Mouse (Mus musculus): ENCODE results near the gene Cplx1. TPM values are rescaled to one million over a fixed set of nuclear protein-coding genes. Genes with fewer than 3 reads are reported as not detected.
A peak's percentile ranks its signal among the peaks of the same experiment; 100 is the strongest.

Cplx1 gene
- total RNA-seq (2021): 1 to 10 TPM; 1.8 to 3.4 TPM
- long read RNA-seq, experiment 1, partial matches to known transcripts: 0 of 2 reads
- long read RNA-seq, experiment 1, other reads (novel, unspliced or antisense): 0 of 2 reads
- long read RNA-seq, experiment 2, partial matches to known transcripts: 0 of 1 reads
- long read RNA-seq, experiment 2, other reads (novel, unspliced or antisense): 1 of 1 reads

DNA sequence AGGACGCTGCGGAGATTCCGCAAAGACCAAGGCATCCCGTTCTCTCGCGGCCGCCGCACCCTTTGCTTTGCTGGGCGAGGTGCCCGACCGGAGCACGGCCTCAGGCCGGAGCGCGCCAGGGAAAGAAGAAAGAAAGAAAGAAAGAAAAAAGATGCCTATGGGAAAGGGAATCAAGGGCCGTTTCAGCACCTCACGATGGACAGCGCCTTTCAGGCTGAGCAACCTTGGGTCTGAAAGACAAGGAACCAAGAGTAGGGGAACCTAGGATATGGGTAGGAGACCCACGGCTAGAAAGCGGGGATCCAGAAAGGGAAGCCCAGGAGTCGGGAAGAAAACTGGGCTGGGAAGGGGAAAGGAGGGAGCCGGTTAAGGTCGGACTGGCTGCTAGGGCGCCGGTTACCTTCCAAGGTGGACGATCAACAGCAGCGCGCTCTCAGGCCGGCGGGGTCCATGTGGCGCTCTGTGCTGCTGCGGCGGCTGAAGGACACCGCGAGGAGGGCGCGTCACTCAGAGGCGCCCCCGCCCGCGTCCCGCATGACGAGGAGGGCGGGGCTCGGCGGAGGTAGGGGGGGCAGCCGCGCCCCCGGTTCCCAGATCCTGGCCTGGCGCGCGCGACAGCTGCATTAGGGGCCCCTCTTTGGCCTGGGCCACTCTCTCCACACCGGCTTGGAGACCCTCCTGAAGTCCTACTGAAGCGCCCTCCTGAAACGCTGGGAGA is at the start of gene Cplx1:
Gene Cplx1 (minus strand): TSS at position 536 of the 718 bp plus-strand sequence.
- DNase-seq (ENCODE audit: low spot score in 2 of 2): peak; percentile 48 to 66

DNA sequence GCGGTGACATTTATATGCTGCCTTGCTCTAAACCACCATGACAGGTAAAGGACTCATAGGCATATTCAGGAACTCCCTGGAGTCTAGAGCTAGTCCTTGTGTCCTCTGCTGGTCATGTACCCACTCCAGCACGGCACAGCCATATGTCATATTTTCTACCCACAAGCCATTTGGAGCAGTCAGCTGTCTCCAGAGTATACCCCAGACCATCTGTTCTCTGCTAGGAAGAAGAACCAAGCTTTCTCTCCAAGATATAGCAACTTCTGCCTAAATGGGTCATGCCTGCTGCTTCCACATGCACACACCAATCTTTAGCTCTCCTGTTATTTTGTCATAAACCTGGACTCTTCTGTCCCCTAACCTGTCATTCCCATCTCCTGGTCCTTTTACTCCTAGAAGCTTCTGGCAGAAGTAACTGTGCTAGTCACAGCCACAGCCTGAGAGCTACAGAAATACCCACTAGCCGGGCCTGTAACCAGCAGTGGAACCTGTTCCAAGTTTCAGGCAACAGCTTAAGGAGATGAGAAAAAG is 31.6 kb upstream of the Cplx1 start:
- DNase-seq (ENCODE audit: low spot score in 2 of 2): no peak

DNA sequence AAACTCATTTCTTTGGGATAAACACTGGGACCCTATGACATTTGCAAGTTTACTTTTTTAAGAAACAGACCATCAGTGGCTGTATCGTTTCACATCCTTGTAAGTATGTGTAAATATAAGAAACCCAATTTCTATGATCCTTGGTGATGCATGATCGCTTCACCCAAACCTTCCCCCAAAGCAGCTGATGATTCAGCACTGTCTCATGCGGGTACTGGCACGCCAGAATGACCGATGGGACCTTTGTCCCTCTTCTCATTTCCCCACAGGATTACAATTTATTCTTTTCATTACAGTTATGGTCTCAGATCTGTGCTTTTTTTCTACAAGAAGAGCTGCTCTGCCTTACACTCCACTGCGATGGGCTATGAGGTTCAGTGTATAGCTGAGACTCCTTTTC is 23.2 kb upstream of the Cplx1 start:
- no peak for DNase-seq (ENCODE audit: low spot score in 2 of 2)

DNA sequence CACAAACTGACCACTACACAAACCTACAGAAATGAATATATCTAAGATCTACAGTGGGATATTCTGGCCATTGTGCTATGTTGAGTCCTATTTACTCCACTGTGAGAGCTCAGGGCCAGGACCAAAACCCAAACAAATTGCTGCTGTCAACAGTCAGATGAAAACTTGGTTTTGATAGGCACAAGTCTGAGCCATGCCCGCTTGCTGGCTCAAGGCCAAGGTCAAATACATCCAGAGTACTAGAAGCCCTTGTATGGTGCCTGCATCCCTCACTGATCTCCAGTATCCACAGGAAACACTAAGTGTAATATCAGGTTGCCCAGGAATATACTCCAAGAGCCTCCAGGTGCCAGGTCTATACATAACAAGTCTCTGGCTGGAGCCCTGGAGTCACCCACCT is 21.2 kb upstream of the Cplx1 start:
- peak in 1 of 2 experiments; percentile 34 for DNase-seq (ENCODE audit: low spot score in 2 of 2)

- no peak for DNase-seq (ENCODE audit: low spot score in 2 of 2)
Measured at GRCm38 (mm10) chr5:108567104-108567503, 17.3 kb upstream of the Cplx1 start.

DNA sequence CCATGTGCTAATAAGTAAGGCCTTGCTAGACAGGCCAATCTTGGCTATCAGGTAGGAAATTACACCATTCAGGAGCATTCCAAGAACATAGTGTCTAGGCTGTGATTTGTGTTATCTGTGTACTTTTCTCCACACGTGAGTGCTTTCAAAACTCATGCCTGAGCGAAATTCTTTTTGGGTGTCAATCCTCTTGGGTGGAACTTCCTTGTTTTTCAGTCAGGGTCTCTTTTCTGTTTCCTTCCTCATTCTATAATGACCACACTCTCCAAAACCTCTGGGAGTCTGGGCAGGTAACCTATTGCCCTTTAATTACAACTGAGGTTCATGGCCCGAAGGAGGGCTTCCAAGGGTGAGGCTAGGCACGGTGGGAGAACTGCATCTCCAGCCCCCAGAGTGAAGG is 16.7 kb upstream of the Cplx1 start:
- DNase-seq (ENCODE audit: low spot score in 2 of 2): no peak

- no peak for DNase-seq (ENCODE audit: low spot score in 2 of 2)
Measured at GRCm38 (mm10) chr5:108565381-108565780, 15.6 kb upstream of the Cplx1 start.

GRCm38 (mm10) chr5:108564346-108564745 is 14.5 kb upstream of the Cplx1 start:
- no peak for DNase-seq (ENCODE audit: low spot score in 2 of 2)

DNA sequence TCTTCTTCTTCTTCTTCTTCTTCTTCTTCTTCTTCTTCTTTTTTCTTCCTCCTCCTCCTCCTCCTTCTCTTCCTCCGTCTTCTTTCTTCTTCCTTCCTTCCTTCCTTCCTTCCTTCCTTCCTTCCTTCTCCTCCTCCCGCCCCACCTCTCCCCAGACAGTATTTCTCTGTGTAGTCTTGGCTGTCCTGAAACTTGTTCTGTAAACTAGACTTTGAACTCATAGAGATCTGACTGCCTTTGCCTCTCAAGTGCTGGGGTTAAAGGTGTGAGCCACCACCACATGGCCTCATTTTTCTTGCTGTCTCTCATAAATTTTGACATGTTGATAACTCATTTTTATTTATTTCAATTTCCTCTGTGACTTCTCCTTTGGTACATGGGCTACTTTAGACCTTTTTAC is 12.7 kb upstream of the Cplx1 start:
- no peak for DNase-seq (ENCODE audit: low spot score in 2 of 2)

- no peak for DNase-seq (ENCODE audit: low spot score in 2 of 2)
Measured at GRCm38 (mm10) chr5:108556986-108557385, 7.2 kb upstream of the Cplx1 start.

- no peak for DNase-seq (ENCODE audit: low spot score in 2 of 2)
Measured at GRCm38 (mm10) chr5:108554041-108554440, 4.2 kb upstream of the Cplx1 start.

DNA sequence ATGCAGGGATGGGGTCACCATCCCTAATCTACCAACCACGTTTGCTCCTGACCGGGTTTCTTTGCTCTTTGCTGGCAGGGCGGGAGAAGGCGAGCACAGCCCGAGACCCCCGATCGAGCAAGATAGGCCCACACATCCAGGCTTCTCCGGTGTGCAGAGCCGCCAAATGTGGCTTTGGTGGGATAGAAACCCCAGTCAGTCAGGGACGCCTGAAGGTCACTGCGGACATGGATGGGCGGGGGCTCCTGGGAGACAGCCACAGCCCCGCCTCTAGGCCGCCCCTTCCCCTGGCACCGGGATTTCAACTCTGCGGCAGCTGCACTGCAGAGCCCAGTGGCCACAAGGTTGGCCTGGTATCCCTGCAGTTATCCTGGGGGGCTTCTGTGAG is 377 bp upstream of the Cplx1 start:
- no peak for DNase-seq (ENCODE audit: low spot score in 2 of 2)

DNA sequence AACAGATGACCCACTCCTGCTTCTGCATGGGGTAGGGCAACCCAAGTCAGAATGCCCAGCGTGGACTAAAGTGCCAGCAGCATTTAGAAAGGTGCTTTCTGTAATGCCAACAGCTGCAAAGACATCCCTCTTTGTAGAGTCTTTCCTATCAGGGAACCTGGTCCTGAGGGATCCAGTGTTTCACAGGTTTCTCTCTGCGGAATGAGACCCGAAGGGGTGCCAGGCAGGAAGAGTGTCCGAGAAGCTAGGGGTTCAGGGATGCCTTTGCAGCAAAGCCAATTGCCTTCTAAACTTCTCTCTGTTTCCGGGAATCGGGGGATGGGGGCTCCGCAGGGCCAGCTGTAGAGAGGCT is 711 bp downstream of the Cplx1 start:
- no peak for DNase-seq (ENCODE audit: low spot score in 2 of 2)

- no peak for DNase-seq (ENCODE audit: low spot score in 2 of 2)
Measured at GRCm38 (mm10) chr5:108547636-108548035, 2.2 kb downstream of the Cplx1 start.

GRCm38 (mm10) chr5:108543516-108544291 is 6.1 kb downstream of the Cplx1 start:
- DNase-seq (ENCODE audit: low spot score in 2 of 2): no peak

DNA sequence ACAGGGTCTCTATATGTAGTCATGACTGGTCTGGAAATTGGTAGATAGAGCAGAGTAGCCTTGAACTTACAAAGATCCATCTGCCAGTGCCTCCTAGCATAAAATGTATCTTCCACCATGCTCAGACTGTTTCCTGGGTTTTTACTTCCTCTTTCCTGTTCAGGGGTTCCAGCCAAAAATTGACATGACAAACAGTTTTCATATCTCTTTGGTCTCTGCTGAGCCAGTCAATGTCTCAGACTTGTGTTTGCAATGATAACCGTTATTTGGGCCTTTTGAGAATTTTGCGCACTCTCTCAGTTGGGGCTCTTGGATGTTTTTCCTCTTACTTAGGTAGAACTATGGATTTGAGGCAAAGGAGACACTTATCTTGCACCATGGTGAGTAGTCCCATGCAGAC is 15.6 kb downstream of the Cplx1 start:
- DNase-seq (ENCODE audit: low spot score in 2 of 2): no peak

DNA sequence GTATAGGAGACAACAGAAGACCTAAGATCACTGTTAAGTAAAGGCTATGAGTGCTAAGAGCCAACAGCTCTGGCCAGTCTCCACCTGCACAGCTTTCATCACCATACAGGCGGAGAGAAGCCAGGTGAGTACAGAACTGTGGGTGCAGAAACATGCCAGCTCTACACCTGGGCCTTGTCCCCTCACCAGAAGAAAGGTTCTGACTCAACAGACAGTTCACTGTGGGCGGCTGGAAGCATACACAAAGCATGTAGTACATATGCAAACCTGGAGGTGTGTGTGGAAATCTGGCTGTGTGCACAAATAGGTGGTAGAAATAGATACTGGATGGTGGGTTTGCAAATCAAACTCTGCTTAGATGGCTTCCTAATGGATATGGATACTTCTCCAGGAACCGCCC is 27.2 kb downstream of the Cplx1 start:
- DNase-seq (ENCODE audit: low spot score in 2 of 2): no peak

DNA sequence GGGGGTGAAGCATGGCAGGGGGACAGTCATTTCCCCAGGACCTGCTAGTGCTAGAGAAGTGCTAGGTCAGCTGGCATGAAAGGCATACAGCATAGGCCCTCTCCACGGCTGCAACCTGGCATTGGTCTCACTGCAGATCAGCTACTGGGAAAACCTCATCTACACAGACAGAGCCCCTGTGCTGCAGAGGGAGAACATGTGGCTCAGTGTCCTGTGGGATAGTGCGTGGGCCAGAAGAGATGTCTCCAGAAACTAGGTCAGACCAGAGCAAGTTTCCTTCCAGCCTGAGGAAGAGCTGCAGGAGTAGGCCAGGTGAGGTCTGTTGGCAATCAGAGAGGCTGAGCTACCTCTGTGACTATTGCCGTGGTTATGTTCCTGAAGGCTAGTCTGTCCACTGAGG is 27.9 kb downstream of the Cplx1 start:
- DNase-seq (ENCODE audit: low spot score in 2 of 2): no peak

DNA sequence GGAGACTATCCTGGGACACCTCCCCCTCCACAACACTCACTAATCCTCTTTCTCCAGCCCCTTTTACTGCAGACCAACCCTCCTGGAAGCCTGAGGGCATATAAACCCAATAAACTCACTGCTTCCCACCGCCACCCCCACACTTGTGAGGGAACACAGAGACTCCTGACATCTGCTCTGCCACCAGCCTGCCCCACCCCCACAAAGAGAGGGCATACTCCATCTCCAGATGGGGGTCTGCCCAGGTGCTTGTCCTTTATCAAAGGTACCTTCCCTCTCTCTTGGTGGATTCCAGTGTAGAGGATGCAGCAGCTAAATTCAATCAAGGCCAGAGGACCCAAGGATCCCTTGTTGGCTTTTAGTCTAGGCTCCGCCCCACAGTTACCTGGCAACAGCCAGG is 28.8 kb downstream of the Cplx1 start:
- DNase-seq (ENCODE audit: low spot score in 2 of 2): no peak

DNA sequence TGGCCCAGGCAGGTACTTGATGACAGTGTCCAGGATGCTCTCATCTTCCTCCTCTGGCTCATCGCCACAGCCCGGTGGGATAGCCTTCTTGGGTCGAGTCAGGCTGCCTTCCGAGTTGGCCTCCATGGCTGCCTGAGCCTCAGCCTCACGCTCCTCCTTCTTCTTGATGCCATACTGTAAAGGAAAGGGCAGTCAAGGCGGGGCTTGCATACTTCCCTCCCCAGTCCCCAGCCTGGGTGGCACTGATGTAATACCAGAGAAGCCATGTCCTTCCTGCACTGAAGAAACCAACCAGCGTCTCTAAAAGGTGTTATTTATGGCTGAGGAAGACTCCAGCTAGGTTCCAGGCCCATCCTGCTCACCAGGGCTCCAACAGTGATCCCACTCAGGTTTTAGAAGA is 29.7 kb downstream of the Cplx1 start:
- no peak for DNase-seq (ENCODE audit: low spot score in 2 of 2)

DNA sequence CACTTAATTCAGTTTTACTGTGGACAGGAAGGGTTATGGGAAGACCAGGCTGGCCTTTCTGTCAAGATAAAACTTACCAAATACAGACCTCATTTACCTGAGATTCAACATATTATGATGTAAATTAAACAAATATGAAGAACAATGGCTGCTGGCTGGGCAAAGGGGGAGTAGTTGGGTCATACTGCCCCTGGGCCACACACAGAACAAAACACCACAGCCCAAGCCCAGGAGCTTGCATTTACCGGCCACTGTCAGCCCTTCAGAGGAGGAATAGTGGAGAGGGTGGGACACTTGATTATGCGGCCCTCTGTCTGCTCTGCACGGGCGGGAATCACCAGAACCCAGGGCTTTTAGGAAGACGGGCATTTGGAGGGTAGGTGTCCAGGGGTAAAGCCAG is 30.9 kb downstream of the Cplx1 start:
- DNase-seq (ENCODE audit: low spot score in 2 of 2): no peak

Measured in adrenal gland, adult 18-20 months (tissue).